Mouse (Mus musculus) heart, adult 2 months (tissue): ENCODE measurements around the gene Cnih4. TPM values are rescaled to one million over a fixed set of nuclear protein-coding genes. Genes with fewer than 3 reads are reported as not detected.

Experiments
- DNase-seq, 2 experiments: peaks; one replicate each; pipeline ENCODE4 v3.0.0; 2021
- H3K27ac ChIP-seq: fragments of 200-600 bp; 2 replicates; pipeline ENCODE4 v1.8.1; 2022
- H3K27me3 ChIP-seq: fragments of 200-500 bp; 2 replicates; pipeline ENCODE4 v1.6.1; 2012; ENCODE audit warnings: mild to moderate bottlenecking, low read length, inconsistent platforms, mixed read lengths; ENCODE audit not compliant: control insufficient read depth, insufficient read depth
- H3K36me3 ChIP-seq: fragments of 200-500 bp; 2 replicates; pipeline ENCODE4 v1.6.1; 2012; ENCODE audit warnings: low read length, inconsistent platforms; ENCODE audit not compliant: control insufficient read depth, insufficient read depth
- H3K4me1 ChIP-seq: fragments of 200-500 bp; 2 replicates; pipeline ENCODE4 v1.6.1; 2011; ENCODE audit warnings: low read length; ENCODE audit not compliant: control insufficient read depth, insufficient read depth
- H3K4me3 ChIP-seq: fragments of 200-600 bp; 2 replicates; pipeline ENCODE4 v1.8.1; 2022
- H3K79me2 ChIP-seq: fragments of 200-500 bp; replicated peaks from 2 replicates; pipeline ENCODE4 v1.6.1; 2012; ENCODE audit warnings: mild to moderate bottlenecking, inconsistent platforms, low read length, moderate library complexity, mixed read lengths; ENCODE audit not compliant: control insufficient read depth, insufficient read depth
- H3K9ac ChIP-seq: fragments of 200-500 bp; 2 replicates; pipeline ENCODE4 v1.6.1; 2012; ENCODE audit warnings: low read depth, mild to moderate bottlenecking, control low read depth, inconsistent platforms, low read length, mixed read lengths
- CTCF ChIP-seq: fragments of 200-600 bp; IDR thresholded peaks from 2 replicates; pipeline ENCODE4 v1.8.1; 2022; ENCODE audit warnings: antibody characterized with exemption, mild to moderate bottlenecking, moderate library complexity
- EP300 ChIP-seq: fragments of 200-500 bp; IDR thresholded peaks from 2 replicates; pipeline ENCODE4 v1.6.1; 2011; ENCODE audit warnings: low read depth, low read length, control low read depth; ENCODE audit not compliant: insufficient read depth
- POLR2A ChIP-seq: fragments of 200-500 bp; IDR thresholded peaks from 2 replicates; pipeline ENCODE4 v1.6.1; 2011; ENCODE audit warnings: mild to moderate bottlenecking, low read depth, low read length, control low read depth; ENCODE audit not compliant: insufficient read depth
- WGBS: fragments of 180-500 bp; shearing (Covaris S2); methylation state at CpG from one replicate; pipeline ENCODE4 v1.1.7; 2018; 5-methylcytosine and 5-hydroxymethylcytosine counted together
- intact Hi-C: fragments of 180-260 bp; cut with DNase I; formaldehyde crosslinking; loops from one replicate; pipeline ENCODE4 v1.15.1; 2025
- polyA plus RNA-seq: library from polyadenylated mRNA; depleted of rRNA; stranded (reverse); fragments of >200 nt; gene quantifications from 2 replicates; pipeline ENCODE4 v1.2.3, GENCODE M21; 2012
- total RNA-seq, 2 experiments: library from RNA; stranded (reverse); gene quantifications; 2 replicates each; pipeline ENCODE4 v1.2.3; 2021

The Cnih4 gene
- total and polyA plus RNA-seq, 3 experiments: 22.2 to 50.3 (median 43.8) TPM

- 42% methylated on average over 3 of the region's 3 CpGs for WGBS
- Histone ChIP-seq H3K4me3 (no peak overlapping the region), H3K79me2 (no peaks in the 10 kb centered on the region), H3K9ac (no peak overlapping the region), H3K27ac (no peak overlapping the region), H3K27me3 (no peaks in the 10 kb centered on the region), H3K36me3 (peaks cover 2% of the 10 kb centered on the region; the same call in 1 of the 2 replicates), H3K4me1 (no peaks in the 10 kb centered on the region)
- no peak for DNase-seq
- intact Hi-C loops: no loop called here
- TF ChIP-seq EP300: no peak
- no peak for TF ChIP-seq CTCF
- no peak for TF ChIP-seq POLR2A
Observed at GRCm38 (mm10) chr1:181168377-181168776, 23.9 kb downstream of the Cnih4 start.

- Histone ChIP-seq H3K36me3 (no peaks in the 10 kb centered on the region), H3K4me1 (no peaks in the 10 kb centered on the region), H3K4me3 (no peak overlapping the region), H3K9ac (no peak overlapping the region), H3K79me2 (no peaks in the 10 kb centered on the region), H3K27ac (no peak overlapping the region), H3K27me3 (no peaks in the 10 kb centered on the region)
- TF ChIP-seq CTCF (no peak), POLR2A (no peak), EP300 (no peak)
- intact Hi-C loops: no loop called here
- 81% methylated on average over 8 of the region's 8 CpGs for WGBS
- peak in 1 of 2 experiments; percentile 33 for DNase-seq
Observed at GRCm38 (mm10) chr1:181170210-181170609, 25.7 kb downstream of the Cnih4 start.

- peaks cover 2% of the 10 kb centered on the region; the same call in 1 of the 2 replicates for H3K36me3 ChIP-seq
- intact Hi-C loops: no loop called here
- TF ChIP-seq EP300 (no peak), POLR2A (no peak), CTCF (no peak)
- H3K9ac ChIP-seq: no peak overlapping the region
- H3K4me1 ChIP-seq: no peaks in the 10 kb centered on the region
- no peaks in the 10 kb centered on the region for H3K27me3 ChIP-seq
- DNase-seq: no peak
- H3K79me2 ChIP-seq: no peaks in the 10 kb centered on the region; the same call in none of the 2 replicates
- H3K4me3 ChIP-seq: no peak overlapping the region
- WGBS: 76% methylated on average over 4 of the region's 4 CpGs
- H3K27ac ChIP-seq: no peak overlapping the region
Observed at GRCm38 (mm10) chr1:181188925-181189324, 44.4 kb downstream of the Cnih4 start.

DNA sequence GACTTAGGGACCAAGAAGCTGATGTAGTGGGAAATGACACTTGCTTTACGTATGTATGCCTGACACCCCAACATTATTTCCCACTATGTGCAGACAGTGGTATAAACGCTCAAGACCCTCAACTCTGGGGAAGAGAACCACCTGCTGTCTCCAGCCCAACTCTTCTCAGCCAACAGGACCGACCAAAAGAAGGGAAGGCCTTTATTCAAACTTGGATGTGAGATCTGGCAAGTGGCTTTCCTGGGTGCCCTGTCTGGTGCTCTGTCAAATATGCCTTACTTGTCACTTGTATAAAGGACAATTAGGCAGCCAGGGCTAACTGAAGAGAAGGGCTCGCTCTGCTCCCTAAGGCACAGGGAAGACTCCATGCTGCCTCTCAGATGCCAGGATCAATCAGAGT, 55.0 kb downstream of the Cnih4 start:
- intact Hi-C loops: no loop called here

GRCm38 (mm10) chr1:181210147-181210546, 65.7 kb downstream of the Cnih4 start:
- peak overlapping the region; percentile 97 for H3K9ac ChIP-seq
- DNase-seq: no peak
- H3K4me3 ChIP-seq: peak overlapping the region; percentile 79
- WGBS: 4% methylated on average over 4 of the region's 4 CpGs
- H3K36me3 ChIP-seq: peaks cover 27% of the 10 kb centered on the region
- intact Hi-C loops: loop anchor here (2.0 kb wide), 1 partner anchor 65 kb away; the partner anchor contains the start of genes Cnih4 and Nvl
- H3K27me3 ChIP-seq: no peaks in the 10 kb centered on the region
- TF ChIP-seq EP300 (no peak), POLR2A (no peak), CTCF (no peak)
- H3K4me1 ChIP-seq: peaks cover 5% of the 10 kb centered on the region; the same call in 1 of the 2 replicates
- peak overlapping the region; percentile 99 for H3K27ac ChIP-seq
- H3K79me2 ChIP-seq: peaks cover 7% of the 10 kb centered on the region

More for the DNA sequence above, 55.0 kb downstream of the Cnih4 start:
- H3K9ac ChIP-seq: no peak overlapping the region
- no peaks in the 10 kb centered on the region for H3K79me2 ChIP-seq
- TF ChIP-seq CTCF: no peak
- TF ChIP-seq POLR2A: no peak
- TF ChIP-seq EP300: no peak
- H3K36me3 ChIP-seq: peaks cover 10% of the 10 kb centered on the region
- H3K4me1 ChIP-seq: no peaks in the 10 kb centered on the region
- no peak overlapping the region for H3K27ac ChIP-seq
- no peak overlapping the region for H3K4me3 ChIP-seq
- no peak for DNase-seq
- no peaks in the 10 kb centered on the region for H3K27me3 ChIP-seq
- 91% methylated on average over 4 of the region's 4 CpGs for WGBS

- peaks cover 6% of the 10 kb centered on the region for H3K79me2 ChIP-seq
- H3K27ac ChIP-seq: peak overlapping the region; percentile 99
- intact Hi-C loops: loop anchor here (2.0 kb wide), 1 partner anchor 66 kb away; the partner anchor contains the start of genes Cnih4 and Nvl
- TF ChIP-seq POLR2A (0 out of 2 replicates have a peak, but pooled peaks have one; percentile 38), CTCF (no peak)
- peaks cover 21% of the 10 kb centered on the region for H3K36me3 ChIP-seq
- under 1% methylated on average over 55 of the region's 56 CpGs for WGBS
- DNase-seq: peak; percentile 61 to 70
- peak overlapping the region; percentile 97 for H3K9ac ChIP-seq
- peaks cover 5% of the 10 kb centered on the region; the same call in 1 of the 2 replicates for H3K4me1 ChIP-seq
- H3K27me3 ChIP-seq: no peaks in the 10 kb centered on the region
- H3K4me3 ChIP-seq: peak overlapping the region; percentile 79
Observed at GRCm38 (mm10) chr1:181210601-181211402, 66.3 kb downstream of the Cnih4 start.
